Mouse (Mus musculus): ENCODE results near the gene Rcsd1.

- no peak for TF ChIP-seq EP300 (IDR thresholded peaks at IDR 0.05; ENCODE audit: low read depth)
- TF ChIP-seq CTCF (IDR thresholded peaks at IDR 0.05; ENCODE audit: low read depth), result no peak
Observed at GRCm38 (mm10) chr1:165738985-165739384, 29.4 kb upstream of the Rcsd1 start.
